Mouse (Mus musculus) activated CD4-positive, CD25-positive, alpha-beta regulatory T cell, adult 4 months (primary cell): ENCODE measurements around the gene Uqcc2. TPM values are rescaled to one million over a fixed set of nuclear protein-coding genes. Genes with fewer than 3 reads are reported as not detected.

Source experiments
- ATAC-seq: one replicate; pipeline ENCODE4 v1.8.0; 2017
- polyA plus RNA-seq, 2 experiments: library from polyadenylated mRNA; unstranded; fragments of 100-300 nt; shearing (Covaris generic); gene quantifications; one replicate each; pipeline ENCODE4 v1.2.1; 2017

Gene Uqcc2
- polyA plus RNA-seq, 2 experiments from 2014 or later: 133 to 145 TPM

GRCm38 (mm10) chr17:27154256-27154655 is 20.5 kb upstream of the Uqcc2 start:
- ATAC-seq: no peak

GRCm38 (mm10) chr17:27153773-27154193 is 20.1 kb upstream of the Uqcc2 start:
- no peak for ATAC-seq

- no peak for ATAC-seq
Measured at GRCm38 (mm10) chr17:27152976-27153723, 19.4 kb upstream of the Uqcc2 start.

- ATAC-seq: no peak
Measured at GRCm38 (mm10) chr17:27151411-27151810, 17.7 kb upstream of the Uqcc2 start.

GRCm38 (mm10) chr17:27150871-27151270 is 17.2 kb upstream of the Uqcc2 start:
- no peak for ATAC-seq

GRCm38 (mm10) chr17:27146323-27146923 is 12.7 kb upstream of the Uqcc2 start:
- ATAC-seq: no peak

GRCm38 (mm10) chr17:27144152-27144551 is 10.4 kb upstream of the Uqcc2 start:
- ATAC-seq: no peak

- no peak for ATAC-seq
Measured at GRCm38 (mm10) chr17:27141971-27142450, 8.3 kb upstream of the Uqcc2 start.

- ATAC-seq: no peak
Measured at GRCm38 (mm10) chr17:27140262-27140661, 6.5 kb upstream of the Uqcc2 start.

GRCm38 (mm10) chr17:27139304-27139703 is 5.6 kb upstream of the Uqcc2 start:
- ATAC-seq: no peak

GRCm38 (mm10) chr17:27138396-27138795 is 4.7 kb upstream of the Uqcc2 start:
- no peak for ATAC-seq

GRCm38 (mm10) chr17:27134715-27135114 is 999 bp upstream of the Uqcc2 start:
- no peak for ATAC-seq

GRCm38 (mm10) chr17:27134187-27134586 is 471 bp upstream of the Uqcc2 start:
- ATAC-seq: peak; percentile 26

- ATAC-seq: no peak
Measured at GRCm38 (mm10) chr17:27132238-27132637, 1.5 kb downstream of the Uqcc2 start.

- ATAC-seq: no peak
Measured at GRCm38 (mm10) chr17:27131240-27131665, 2.5 kb downstream of the Uqcc2 start.

GRCm38 (mm10) chr17:27130246-27130645 is 3.5 kb downstream of the Uqcc2 start:
- ATAC-seq: no peak

- no peak for ATAC-seq
Measured at GRCm38 (mm10) chr17:27129819-27130218, 3.9 kb downstream of the Uqcc2 start.

- ATAC-seq: no peak
Measured at GRCm38 (mm10) chr17:27129291-27129690, 4.4 kb downstream of the Uqcc2 start.

- ATAC-seq: no peak
Measured at GRCm38 (mm10) chr17:27128189-27128588, 5.5 kb downstream of the Uqcc2 start.

GRCm38 (mm10) chr17:27126974-27127373 is 6.7 kb downstream of the Uqcc2 start:
- no peak for ATAC-seq

GRCm38 (mm10) chr17:27125669-27126202 is 8.0 kb downstream of the Uqcc2 start:
- no peak for ATAC-seq

- ATAC-seq: peak; percentile 40
Measured at GRCm38 (mm10) chr17:27125185-27125584, 8.5 kb downstream of the Uqcc2 start.

- ATAC-seq: no peak
Measured at GRCm38 (mm10) chr17:27123813-27124375, 9.8 kb downstream of the Uqcc2 start.
